Mouse (Mus musculus): ENCODE results near the gene Heca. TPM values are rescaled to one million over a fixed set of nuclear protein-coding genes. Genes with fewer than 3 reads are reported as not detected.
"Not testable (repeated sequence)": the region's sequence is repeated elsewhere in the genome, so short reads cannot be mapped to it uniquely, and the experiment has no call there.

Heca gene
- polyA plus RNA-seq, 1 experiment from 2014 or later, result 12.8 TPM

GRCm38 (mm10) chr10:17932131-17932530 lies 15.7 kb downstream of the Heca start:
- no peaks in the 10 kb centered on the region for H3K27me3 ChIP-seq
- in situ Hi-C loops (cut with MboI; ENCODE audit: low pct_unique_long_range_greater_than_20kb), result no loop called here
- ATAC-seq, result no peak
- ChIA-PET POLR2A (no interaction called here), CTCF (interaction anchor here (1.0 to 1.4 kb wide), 3 partner anchors 9 to 13 kb away, joined by 3 to 6 read pairs (median 5); no protein-coding TSS in a partner anchor)
- DNase-seq (ENCODE audit: low read depth, low spot score), result no peak
- TF ChIP-seq CTCF (IDR thresholded peaks at IDR 0.05), result no peak

GRCm38 (mm10) chr10:17931157-17931556 lies 16.7 kb downstream of the Heca start:
- H3K27me3 ChIP-seq, result no peaks in the 10 kb centered on the region
- POLR2A ChIA-PET, result no interaction called here
- in situ Hi-C loops (cut with MboI; ENCODE audit: low pct_unique_long_range_greater_than_20kb), result no loop called here
- CTCF ChIA-PET, result no interaction called here
- no peak for TF ChIP-seq CTCF (IDR thresholded peaks at IDR 0.05)
- DNase-seq (ENCODE audit: low read depth, low spot score) (no peak), ATAC-seq (no peak)

GRCm38 (mm10) chr10:17930445-17931083 lies 17.3 kb downstream of the Heca start:
- peak; percentile 69 for ATAC-seq
- DNase-seq (ENCODE audit: low read depth, low spot score), result peak; percentile 64

GRCm38 (mm10) chr10:17925200-17925599 lies 22.7 kb downstream of the Heca start:
- no peak for TF ChIP-seq CTCF (IDR thresholded peaks at IDR 0.05)
- DNase-seq (ENCODE audit: low read depth, low spot score), result no peak
- no peak for ATAC-seq
- H3K27me3 ChIP-seq, result no peaks in the 10 kb centered on the region
- ChIA-PET CTCF (no interaction called here), POLR2A (no interaction called here)
- in situ Hi-C loops (cut with MboI; ENCODE audit: low pct_unique_long_range_greater_than_20kb), result no loop called here

More at GRCm38 (mm10) chr10:17930445-17931083, 17.3 kb downstream of the Heca start:
- ChIA-PET POLR2A (interaction anchor here (0.7 kb wide), 1 partner anchor 13 kb away, joined by 5 read pairs; no protein-coding TSS in a partner anchor), CTCF (interaction anchor here (1.5 kb wide), 1 partner anchor 10 kb away, joined by 5 read pairs; no protein-coding TSS in a partner anchor)
- no peak for TF ChIP-seq CTCF (IDR thresholded peaks at IDR 0.05)
- no peaks in the 10 kb centered on the region for H3K27me3 ChIP-seq
- in situ Hi-C loops (cut with MboI; ENCODE audit: low pct_unique_long_range_greater_than_20kb), result no loop called here

- CTCF ChIA-PET, result no interaction called here
- no peak for TF ChIP-seq CTCF (IDR thresholded peaks at IDR 0.05)
- ATAC-seq (no peak), DNase-seq (ENCODE audit: low read depth, low spot score) (no peak)
- POLR2A ChIA-PET, result no interaction called here
- in situ Hi-C loops (cut with MboI; ENCODE audit: low pct_unique_long_range_greater_than_20kb), result no loop called here
- no peaks in the 10 kb centered on the region for H3K27me3 ChIP-seq
Observed at GRCm38 (mm10) chr10:17924166-17924565, 23.7 kb downstream of the Heca start.

- DNase-seq (ENCODE audit: low read depth, low spot score) (no peak), ATAC-seq (no peak)
- no peaks in the 10 kb centered on the region for H3K27me3 ChIP-seq
- ChIA-PET CTCF (interaction anchor here (1.6 kb wide), 1 partner anchor 8 kb away, joined by 5 read pairs; no protein-coding TSS in a partner anchor), POLR2A (no interaction called here)
- no peak for TF ChIP-seq CTCF (IDR thresholded peaks at IDR 0.05)
- in situ Hi-C loops (cut with MboI; ENCODE audit: low pct_unique_long_range_greater_than_20kb), result no loop called here
Observed at GRCm38 (mm10) chr10:17921381-17921780, 26.5 kb downstream of the Heca start.

GRCm38 (mm10) chr10:17919971-17920370 lies 27.9 kb downstream of the Heca start:
- DNase-seq (ENCODE audit: low read depth, low spot score), result no peak
- ChIA-PET CTCF (interaction anchor here (1.6 kb wide), 1 partner anchor 10 kb away, joined by 5 read pairs; no protein-coding TSS in a partner anchor), POLR2A (no interaction called here)
- H3K27me3 ChIP-seq, result no peaks in the 10 kb centered on the region
- no peak for ATAC-seq
- TF ChIP-seq CTCF (IDR thresholded peaks at IDR 0.05), result no peak
- in situ Hi-C loops (cut with MboI; ENCODE audit: low pct_unique_long_range_greater_than_20kb), result no loop called here

- POLR2A ChIA-PET, result no interaction called here
- no peak for TF ChIP-seq CTCF (IDR thresholded peaks at IDR 0.05)
- ATAC-seq, result peak; percentile 62
- H3K27me3 ChIP-seq, result no peaks in the 10 kb centered on the region
- in situ Hi-C loops (cut with MboI; ENCODE audit: low pct_unique_long_range_greater_than_20kb), result no loop called here
- CTCF ChIA-PET, result no interaction called here
- DNase-seq (ENCODE audit: low read depth, low spot score), result no peak
Observed at GRCm38 (mm10) chr10:17919032-17919431, 28.8 kb downstream of the Heca start.

- DNase-seq (ENCODE audit: low read depth, low spot score) (no peak), ATAC-seq (no peak)
- CTCF ChIA-PET, result no interaction called here
- in situ Hi-C loops (cut with MboI; ENCODE audit: low pct_unique_long_range_greater_than_20kb), result no loop called here
- no peaks in the 10 kb centered on the region for H3K27me3 ChIP-seq
- TF ChIP-seq CTCF (IDR thresholded peaks at IDR 0.05), result no peak
- POLR2A ChIA-PET, result no interaction called here
Observed at GRCm38 (mm10) chr10:17908731-17909130, 39.1 kb downstream of the Heca start.

GRCm38 (mm10) chr10:17906405-17906804 lies 41.5 kb downstream of the Heca start:
- POLR2A ChIA-PET; ATAC-seq; DNase-seq (ENCODE audit: low read depth, low spot score); in situ Hi-C loops (cut with MboI; ENCODE audit: low pct_unique_long_range_greater_than_20kb); CTCF ChIA-PET; H3K27me3 ChIP-seq: not testable (repeated sequence)

GRCm38 (mm10) chr10:17903449-17903848 lies 44.4 kb downstream of the Heca start:
- in situ Hi-C loops (cut with MboI; ENCODE audit: low pct_unique_long_range_greater_than_20kb), result no loop called here
- no peak for TF ChIP-seq CTCF (IDR thresholded peaks at IDR 0.05)
- CTCF ChIA-PET, result no interaction called here
- POLR2A ChIA-PET, result no interaction called here
- no peak for ATAC-seq
- no peak for DNase-seq (ENCODE audit: low read depth, low spot score)
- no peaks in the 10 kb centered on the region for H3K27me3 ChIP-seq

- no peak for TF ChIP-seq CTCF (IDR thresholded peaks at IDR 0.05)
- CTCF ChIA-PET, result no interaction called here
Observed at GRCm38 (mm10) chr10:17880724-17881123, 67.1 kb downstream of the Heca start.

More at GRCm38 (mm10) chr10:17880724-17881123, 67.1 kb downstream of the Heca start:
- no peak for ATAC-seq
- H3K27me3 ChIP-seq, result no peaks in the 10 kb centered on the region
- DNase-seq (ENCODE audit: low read depth, low spot score), result no peak
- in situ Hi-C loops (cut with MboI; ENCODE audit: low pct_unique_long_range_greater_than_20kb), result no loop called here
- POLR2A ChIA-PET, result no interaction called here
